Mouse (Mus musculus): ENCODE results near the gene C1qb.
A peak's percentile ranks its signal among the peaks of the same experiment; 100 is the strongest.

DNA sequence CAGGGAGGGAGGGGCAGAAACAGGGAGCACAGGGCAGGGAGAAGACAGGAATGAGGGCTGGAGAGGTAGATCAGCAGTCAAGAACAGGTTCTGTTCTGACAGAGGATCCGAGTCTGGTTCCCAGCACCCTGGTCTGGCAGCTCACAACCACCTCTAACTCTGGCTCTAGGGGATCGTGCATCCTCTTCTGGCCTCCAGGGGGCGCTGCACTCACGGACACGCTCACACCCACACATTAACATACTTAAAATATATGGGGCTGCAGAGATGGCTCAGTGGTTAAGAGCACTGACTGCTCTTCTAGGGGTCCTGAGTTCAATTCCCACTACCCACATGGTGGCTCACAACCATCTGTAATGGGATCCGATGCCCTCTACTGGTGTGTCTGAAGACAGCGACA lies 26.0 kb downstream of the C1qb start:
- TF ChIP-seq EP300 (IDR thresholded peaks at IDR 0.05; ENCODE audit: low read depth) (no peak), CTCF (IDR thresholded peaks at IDR 0.05; ENCODE audit: low read depth) (peak; percentile 55)

All from liver, postnatal 0 days (tissue).